Mouse (Mus musculus) left cerebral cortex, postnatal 14 days (tissue): ENCODE measurements around the gene Trim23. TPM values are rescaled to one million over a fixed set of nuclear protein-coding genes. Genes with fewer than 3 reads are reported as not detected.
"Not testable (repeated sequence)": the region's sequence is repeated elsewhere in the genome, so short reads cannot be mapped to it uniquely, and the experiment has no call there.

Source experiments
- DNase-seq, 2 experiments: peaks; one replicate each; pipeline ENCODE4 v3.0.0; 2021 to 2022; ENCODE audit warnings: low spot score in 2 of 2, mixed read lengths in 1 of 2
- intact Hi-C: fragments of 180-260 bp; cut with DNase I; formaldehyde crosslinking; loops from one replicate; pipeline ENCODE4 v1.15.1; 2025
- long read RNA-seq, 2 experiments: library from polyadenylated mRNA; stranded (forward); transcript quantifications; one replicate each; pipeline ENCODE4 v2.0.0; 2021
- total RNA-seq, 2 experiments: library from RNA; stranded (reverse); gene quantifications; 2 replicates each; pipeline ENCODE4 v1.2.3; 2021

Trim23 gene
- total RNA-seq, result 10 to 100 TPM; 56.3 to 58.2 TPM
- long read RNA-seq, experiment 1, transcript Trim23-201 (11 exons, 3,416 nt), result major isoform, 43 of 47 reads
- long read RNA-seq, experiment 1, partial matches to known transcripts, result 1 of 47 reads
- long read RNA-seq, experiment 1, other reads (novel, unspliced or antisense), result 3 of 47 reads
- long read RNA-seq, experiment 2, full-length matches to known transcripts, result 27 of 32 reads
- long read RNA-seq, experiment 2, partial matches to known transcripts, result 3 of 32 reads
- long read RNA-seq, experiment 2, other reads (novel, unspliced or antisense), result 2 of 32 reads

DNA sequence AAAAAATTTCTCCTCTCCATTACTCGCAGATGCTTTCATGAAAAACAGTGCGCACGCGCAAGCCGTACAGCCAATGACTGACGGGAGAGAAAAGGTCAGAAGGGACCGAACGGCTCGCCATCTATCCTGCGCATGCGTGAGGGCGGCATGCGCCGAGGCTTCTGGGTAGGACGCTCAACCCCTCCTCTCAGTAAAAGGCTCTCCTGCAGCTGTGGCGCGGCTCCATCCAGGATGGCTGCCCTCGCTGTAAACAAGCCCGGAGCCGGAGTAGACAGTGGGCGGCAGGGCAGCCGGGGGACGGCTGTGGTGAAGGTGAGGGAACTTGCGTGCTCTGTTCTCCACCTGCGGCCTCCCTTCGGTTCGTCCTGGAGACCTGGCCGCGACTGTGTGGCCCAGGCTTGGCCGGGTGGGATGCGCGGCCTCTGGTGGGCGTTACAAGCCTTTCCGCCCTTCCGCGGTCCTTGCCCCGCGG lies at the start of gene Trim23:
Trim23 (plus strand) TSS at position 148 of the 472 bp plus-strand sequence.
- peak; percentile 98 for DNase-seq
- intact Hi-C loops, result no loop called here

- intact Hi-C loops, result no loop called here
- DNase-seq, result no peak
Measured at GRCm38 (mm10) chr13:104132561-104132960, 46.0 kb upstream of the Trim23 start.

- DNase-seq, result no peak
- intact Hi-C loops, result no loop called here
Measured at GRCm38 (mm10) chr13:104134510-104135085, 44.0 kb upstream of the Trim23 start.

DNA sequence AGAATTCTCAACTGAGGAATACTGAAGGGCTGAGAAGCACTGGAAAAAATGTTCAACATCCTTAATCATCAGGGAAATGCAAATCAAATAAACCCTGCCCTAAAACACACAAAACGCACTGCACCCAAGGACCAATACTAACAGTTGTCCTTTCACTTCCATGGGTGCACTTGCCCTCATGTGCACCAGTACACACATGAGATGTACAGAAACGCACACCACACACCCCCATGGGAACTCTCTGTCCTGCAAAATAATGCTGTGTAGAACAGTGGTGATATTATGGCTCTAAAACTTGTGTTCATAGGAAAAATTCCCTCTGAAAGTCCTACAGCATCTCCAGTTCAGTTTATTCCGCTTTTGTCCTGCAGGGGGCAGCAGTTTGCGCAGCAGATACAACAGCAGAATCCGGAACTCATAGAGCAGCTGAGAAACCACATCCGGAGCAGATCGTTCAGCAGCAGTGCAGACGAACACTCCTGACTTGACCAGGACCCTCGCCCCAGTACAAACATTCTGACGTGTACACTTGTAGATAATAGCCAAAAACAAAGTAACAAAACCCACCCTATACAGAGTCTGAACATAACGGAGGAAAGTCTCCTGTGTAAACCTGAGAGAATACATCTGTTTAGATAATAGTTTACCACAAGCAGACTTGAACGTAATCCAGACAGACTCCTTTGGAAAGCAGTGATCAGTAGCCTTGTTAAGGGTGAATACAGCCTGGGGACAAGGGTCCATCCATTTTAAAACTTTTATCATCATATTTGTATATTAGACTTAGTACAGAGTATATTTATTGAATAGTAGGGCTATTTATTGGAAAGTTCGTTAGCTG lies 39.0 kb upstream of the Trim23 start:
- intact Hi-C loops, result no loop called here

DNA sequence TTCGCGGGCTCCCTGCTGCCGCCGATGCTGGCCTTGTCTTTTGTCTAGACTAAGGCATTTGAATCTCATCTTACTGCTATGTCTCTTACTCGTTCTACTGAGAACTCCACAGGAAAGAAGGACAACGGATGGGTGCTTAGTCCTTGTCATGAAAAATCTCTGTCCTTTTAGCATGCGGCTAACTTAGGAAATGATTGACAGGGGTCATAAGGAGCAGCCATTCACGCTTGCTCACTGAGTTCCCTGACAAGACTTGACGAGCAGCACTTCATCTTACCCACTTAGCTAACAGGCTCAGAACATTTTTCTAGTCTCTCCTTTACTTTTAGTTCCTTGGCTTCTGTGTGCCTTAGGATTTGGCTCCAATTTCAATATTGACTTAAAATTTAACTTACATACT lies 33.7 kb upstream of the Trim23 start:
- intact Hi-C loops, result no loop called here
- no peak for DNase-seq

More for the DNA sequence above, 39.0 kb upstream of the Trim23 start:
- peak; percentile 90 to 94 for DNase-seq

GRCm38 (mm10) chr13:104145646-104146045 lies 33.0 kb upstream of the Trim23 start:
- no peak for DNase-seq
- intact Hi-C loops, result no loop called here

GRCm38 (mm10) chr13:104154180-104154579 lies 24.4 kb upstream of the Trim23 start:
- intact Hi-C loops, result no loop called here
- no peak for DNase-seq

DNA sequence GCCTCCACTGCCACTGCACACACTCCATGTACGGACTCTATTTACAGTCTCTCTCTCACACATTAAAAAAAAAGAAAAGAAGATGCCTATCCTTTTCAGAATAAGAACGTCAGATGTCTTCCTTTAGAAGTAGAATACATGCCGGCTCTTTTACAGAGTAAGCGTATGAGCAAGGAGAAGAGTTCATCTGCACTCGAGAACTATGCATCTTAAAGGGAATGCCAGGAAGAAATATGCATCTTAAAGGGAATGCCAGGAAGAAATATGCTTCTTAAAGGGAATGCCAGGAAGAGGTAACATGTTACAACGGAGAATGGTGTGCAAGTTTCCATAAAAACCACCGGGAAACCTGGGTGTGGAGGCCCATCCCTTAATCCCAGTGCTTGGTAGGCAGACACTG lies 23.5 kb upstream of the Trim23 start:
- no peak for DNase-seq
- intact Hi-C loops, result no loop called here

DNA sequence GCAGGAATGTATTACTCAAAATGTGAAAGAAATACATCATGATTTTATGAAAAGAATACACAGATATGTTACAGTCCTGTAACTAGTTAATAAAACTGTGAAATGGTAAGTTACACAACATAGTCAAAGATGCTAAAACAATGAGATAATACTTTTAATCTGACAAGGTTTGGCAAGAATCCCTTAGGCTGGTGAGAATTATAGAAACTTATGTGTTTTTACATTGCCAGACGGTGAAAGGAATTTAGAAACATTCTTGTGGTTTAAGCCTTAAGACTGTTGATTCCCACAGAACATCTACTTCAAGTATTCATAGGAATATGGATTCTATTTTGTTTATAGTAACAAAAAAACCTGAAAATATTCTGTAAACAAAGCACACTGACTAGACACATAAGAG lies 22.9 kb upstream of the Trim23 start:
- no peak for DNase-seq
- intact Hi-C loops, result no loop called here

- intact Hi-C loops, result no loop called here
- no peak for DNase-seq
Measured at GRCm38 (mm10) chr13:104171711-104172110, 6.9 kb upstream of the Trim23 start.

DNA sequence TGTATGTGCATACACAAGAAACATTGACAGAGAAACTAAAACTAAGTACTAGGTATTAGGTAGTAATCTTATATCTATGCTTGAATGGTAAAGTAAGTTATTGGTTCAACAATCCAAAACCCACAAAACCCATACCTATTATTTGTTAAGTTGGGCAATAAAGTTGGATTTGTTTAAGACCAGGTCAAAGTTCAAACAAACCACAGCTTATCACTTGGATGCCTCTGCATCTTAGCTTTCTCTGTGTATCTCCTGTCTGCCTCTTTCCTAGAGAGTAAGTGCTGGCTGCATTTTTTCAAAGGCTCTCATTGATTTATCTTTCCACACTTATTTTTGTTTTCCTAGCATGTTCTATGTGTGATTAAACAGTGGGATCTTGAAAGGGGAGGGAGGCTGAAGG lies 6.1 kb upstream of the Trim23 start:
- intact Hi-C loops, result no loop called here
- no peak for DNase-seq

GRCm38 (mm10) chr13:104176874-104177273 lies 1.7 kb upstream of the Trim23 start:
- intact Hi-C loops, result no loop called here
- DNase-seq, result no peak

DNA sequence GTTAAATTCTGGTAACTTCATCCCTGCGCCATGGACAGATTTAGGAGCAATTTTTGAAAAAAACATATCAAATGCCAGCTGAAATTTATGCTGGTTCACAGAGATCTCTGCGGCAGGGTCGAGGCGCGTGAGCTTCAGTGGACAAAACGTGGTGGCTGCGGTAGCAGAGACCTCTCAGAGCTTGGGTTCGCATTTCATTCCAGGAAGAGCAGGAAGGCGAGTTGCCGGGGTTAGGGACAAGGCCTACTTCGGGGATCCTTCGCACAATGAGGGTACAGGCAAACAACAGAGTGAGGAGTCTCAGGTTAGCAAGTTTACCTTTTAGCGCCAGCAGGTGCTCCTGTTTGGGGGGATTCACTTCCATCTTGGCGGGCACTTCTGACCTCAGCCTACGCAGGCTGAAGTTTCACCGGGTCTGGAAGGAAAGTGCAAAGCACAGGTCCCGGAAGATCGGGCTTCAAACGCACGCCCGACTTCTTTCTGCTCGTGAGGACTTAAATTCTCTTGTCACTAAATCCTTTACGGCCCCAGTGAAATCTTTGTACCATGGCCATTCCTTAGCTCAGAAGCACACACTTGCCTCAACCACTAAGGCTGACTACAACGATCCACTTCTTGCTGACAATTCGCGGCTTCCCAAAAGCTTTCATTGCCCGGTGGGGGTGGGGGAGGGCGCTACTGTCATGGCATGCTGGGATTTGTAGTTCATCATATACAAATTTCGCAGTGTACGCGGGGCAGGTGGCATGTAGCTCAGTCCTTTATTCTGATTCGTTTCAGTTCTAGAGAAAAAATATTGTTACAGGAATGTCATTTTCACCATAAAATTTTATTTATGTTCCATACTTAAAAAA lies 574 bp upstream of the Trim23 start, which contains the start of gene Trappc13:
Trappc13 (minus strand) TSS at position 674 of the 854 bp plus-strand sequence.
- intact Hi-C loops, result no loop called here
- peak in 1 of 2 experiments; percentile 84 for DNase-seq

GRCm38 (mm10) chr13:104179176-104179888 lies 735 bp downstream of the Trim23 start:
- DNase-seq, result no peak
- intact Hi-C loops, result no loop called here

DNA sequence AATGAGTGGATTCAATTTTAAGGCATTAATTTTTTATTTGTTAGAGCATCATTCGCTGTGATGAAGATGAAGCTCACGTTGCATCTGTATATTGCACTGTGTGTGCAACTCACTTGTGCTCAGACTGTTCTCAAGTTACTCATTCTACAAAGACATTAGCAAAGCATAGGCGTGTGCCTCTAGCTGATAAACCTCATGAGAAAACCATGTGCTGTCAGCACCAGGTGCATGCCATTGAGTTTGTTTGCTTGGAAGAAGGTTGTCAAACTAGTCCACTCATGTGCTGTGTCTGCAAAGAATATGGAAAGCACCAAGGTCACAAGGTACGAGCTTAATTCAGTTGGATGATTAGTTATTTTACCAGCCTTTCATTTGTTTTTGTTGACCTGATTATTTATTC lies 8.8 kb downstream of the Trim23 start:
- DNase-seq, result no peak
- intact Hi-C loops, result no loop called here

DNA sequence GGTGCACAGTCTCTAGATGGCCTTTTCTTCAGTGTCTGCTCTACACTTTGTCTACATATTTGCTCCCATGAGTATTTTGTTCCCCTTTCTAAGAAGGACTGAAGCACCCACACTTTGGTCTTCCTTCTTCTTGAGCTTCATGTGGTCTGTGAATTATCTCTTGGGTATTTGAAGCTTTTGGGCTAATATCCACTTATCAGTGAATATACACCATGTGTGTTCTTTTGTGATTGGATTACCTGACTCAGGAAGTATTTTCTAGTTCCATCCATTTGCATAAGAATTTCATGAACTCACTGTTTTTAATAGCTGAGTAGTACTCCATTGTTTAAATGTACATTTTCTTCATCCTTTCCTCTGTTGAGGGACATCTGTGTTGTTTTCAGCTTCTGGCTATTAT lies 17.3 kb downstream of the Trim23 start:
- DNase-seq, intact Hi-C loops: not testable (repeated sequence)

- intact Hi-C loops, result no loop called here
- no peak for DNase-seq
Measured at GRCm38 (mm10) chr13:104204313-104204712, 25.7 kb downstream of the Trim23 start.

- intact Hi-C loops, result loop anchor here (10.0 kb wide), 1 partner anchor 557 kb away; no protein-coding TSS in a partner anchor
Measured at GRCm38 (mm10) chr13:104227478-104227877, 48.9 kb downstream of the Trim23 start.

More at GRCm38 (mm10) chr13:104227478-104227877, 48.9 kb downstream of the Trim23 start:
- no peak for DNase-seq
